Mouse (Mus musculus) heart, embryonic 12.5 days (tissue): ENCODE data around the gene Tnni3k. TPM values are rescaled to one million over a fixed set of nuclear protein-coding genes. Genes with fewer than 3 reads are reported as not detected.

ENCODE experiments used
- ATAC-seq: fragments of 200-750 bp; cut with Nextera tagmentation; 2 replicates; pipeline ENCODE4 v1.8.0; 2017; ENCODE audit warnings: moderate TSS enrichment, moderate library complexity; ENCODE audit not compliant: insufficient number of reproducible peaks, low FRiP score
- H3K27ac ChIP-seq: fragments of 300-500 bp; sonication (generic); 2 replicates; pipeline ENCODE4 v1.5.1; 2016; ENCODE audit warnings: mild to moderate bottlenecking, moderate library complexity; ENCODE audit not compliant: poor library complexity, severe bottlenecking
- H3K27me3 ChIP-seq: fragments of 300-500 bp; sonication (generic); replicated peaks from 2 replicates; pipeline ENCODE4 v1.6.1; 2016; ENCODE audit warnings: mild to moderate bottlenecking, moderate library complexity
- H3K36me3 ChIP-seq: fragments of 300-500 bp; sonication (generic); 2 replicates; pipeline ENCODE4 v1.6.1; 2016; ENCODE audit warnings: mild to moderate bottlenecking, moderate library complexity
- H3K4me1 ChIP-seq: fragments of 300-500 bp; sonication (generic); replicated peaks from 2 replicates; pipeline ENCODE4 v1.6.1; 2016; ENCODE audit warnings: mild to moderate bottlenecking
- H3K4me2 ChIP-seq: fragments of 300-500 bp; sonication (generic); 2 replicates; pipeline ENCODE4 v1.6.1; 2016; ENCODE audit warnings: mild to moderate bottlenecking, moderate library complexity
- H3K4me3 ChIP-seq: fragments of 300-500 bp; sonication (generic); 2 replicates; pipeline ENCODE4 v1.5.1; 2016; ENCODE audit warnings: mild to moderate bottlenecking
- H3K9ac ChIP-seq: fragments of 300-500 bp; sonication (generic); 2 replicates; pipeline ENCODE4 v1.6.1; 2016; ENCODE audit warnings: mild to moderate bottlenecking, moderate library complexity
- H3K9me3 ChIP-seq: fragments of 300-500 bp; sonication (generic); replicated peaks from 2 replicates; pipeline ENCODE4 v1.6.1; 2016; ENCODE audit warnings: mild to moderate bottlenecking, moderate library complexity
- WGBS: fragments of 180-500 bp; shearing (Covaris S2); methylation state at CpG from one replicate; pipeline ENCODE4 v1.1.7; 2016; 5-methylcytosine and 5-hydroxymethylcytosine counted together
- polyA plus RNA-seq: library from polyadenylated mRNA; unstranded; fragments of >200 nt; fragmentation: Nextera tagmentation; extraction: Ambion mirVana; gene quantifications from 2 replicates; pipeline ENCODE4 v1.2.1, GENCODE M21; 2016

Gene Tnni3k
- polyA plus RNA-seq, 1 experiment from 2014 or later = 43.5 TPM

GRCm38 (mm10) chr3:155039012-155039836, 16.0 kb downstream of the Tnni3k start:
- H3K9ac ChIP-seq = no peak overlapping the region
- no peaks in the 10 kb centered on the region for H3K9me3 ChIP-seq
- no peak for ATAC-seq
- no peak overlapping the region for H3K4me2 ChIP-seq
- WGBS = 13% methylated on average over 1 of the region's 1 CpGs
- no peak overlapping the region for H3K4me3 ChIP-seq
- peak overlapping the region; percentile 71 for H3K27ac ChIP-seq
- no peaks in the 10 kb centered on the region for H3K27me3 ChIP-seq
- peaks cover 32% of the 10 kb centered on the region for H3K4me1 ChIP-seq
- peaks cover 17% of the 10 kb centered on the region for H3K36me3 ChIP-seq

- Histone ChIP-seq H3K36me3 (peaks cover 30% of the 10 kb centered on the region), H3K9ac (no peak overlapping the region), H3K4me2 (no peak overlapping the region), H3K4me3 (no peak overlapping the region), H3K27me3 (no peaks in the 10 kb centered on the region), H3K27ac (no peak overlapping the region), H3K4me1 (peaks cover 6% of the 10 kb centered on the region), H3K9me3 (no peaks in the 10 kb centered on the region)
- 69% methylated on average over 7 of the region's 7 CpGs for WGBS
- ATAC-seq = no peak
Measured at GRCm38 (mm10) chr3:155034323-155034722, 20.9 kb downstream of the Tnni3k start.

- no peaks in the 10 kb centered on the region for H3K9me3 ChIP-seq
- ATAC-seq = no peak
- H3K4me2 ChIP-seq = no peak overlapping the region
- H3K4me3 ChIP-seq = no peak overlapping the region
- 81% methylated on average over 9 of the region's 9 CpGs for WGBS
- no peaks in the 10 kb centered on the region for H3K4me1 ChIP-seq
- no peaks in the 10 kb centered on the region for H3K27me3 ChIP-seq
- H3K36me3 ChIP-seq = peaks cover 21% of the 10 kb centered on the region
- H3K9ac ChIP-seq = no peak overlapping the region
- no peak overlapping the region for H3K27ac ChIP-seq
Measured at GRCm38 (mm10) chr3:155030200-155030599, 25.0 kb downstream of the Tnni3k start.

DNA sequence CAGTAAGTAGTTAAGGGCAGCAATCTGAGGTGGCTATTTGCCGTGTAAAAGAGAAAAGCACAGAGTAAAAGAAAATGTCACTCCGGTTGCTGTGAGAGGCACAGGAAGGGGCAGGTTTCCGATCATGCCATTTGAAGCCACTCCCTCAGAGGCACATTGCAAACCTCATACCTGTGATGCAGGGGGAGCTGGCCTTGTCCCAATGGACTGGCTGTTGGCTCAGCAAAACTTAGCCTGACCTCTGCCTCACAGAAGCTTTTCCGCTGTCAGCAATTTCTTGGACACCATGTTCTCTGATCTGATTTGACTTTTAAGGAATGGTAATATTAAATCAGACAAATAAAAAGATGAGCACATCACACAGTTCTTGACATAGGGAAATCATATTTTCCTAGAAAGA, 52.4 kb downstream of the Tnni3k start:
- WGBS = 73% methylated on average over 4 of the region's 4 CpGs

GRCm38 (mm10) chr3:155001056-155001455, 54.2 kb downstream of the Tnni3k start:
- Histone ChIP-seq H3K36me3 (0 out of 2 replicates have a peak, but pooled peaks cover 2% of the 10 kb centered on the region), H3K27me3 (no peaks in the 10 kb centered on the region), H3K4me1 (no peaks in the 10 kb centered on the region), H3K4me3 (no peak overlapping the region), H3K9me3 (no peaks in the 10 kb centered on the region), H3K9ac (no peak overlapping the region), H3K27ac (no peak overlapping the region), H3K4me2 (no peak overlapping the region)
- ATAC-seq = no peak

More for the DNA sequence above, 52.4 kb downstream of the Tnni3k start:
- no peak overlapping the region for H3K4me2 ChIP-seq
- H3K27ac ChIP-seq = no peak overlapping the region
- no peaks in the 10 kb centered on the region for H3K4me1 ChIP-seq
- no peak overlapping the region for H3K9ac ChIP-seq
- ATAC-seq = no peak
- no peaks in the 10 kb centered on the region for H3K36me3 ChIP-seq
- no peak overlapping the region for H3K4me3 ChIP-seq
- no peaks in the 10 kb centered on the region for H3K27me3 ChIP-seq
- H3K9me3 ChIP-seq = no peaks in the 10 kb centered on the region

GRCm38 (mm10) chr3:154992678-154993077, 62.5 kb downstream of the Tnni3k start:
- Histone ChIP-seq H3K4me1 (no peaks in the 10 kb centered on the region), H3K27ac (no peak overlapping the region)
- no peak for ATAC-seq

DNA sequence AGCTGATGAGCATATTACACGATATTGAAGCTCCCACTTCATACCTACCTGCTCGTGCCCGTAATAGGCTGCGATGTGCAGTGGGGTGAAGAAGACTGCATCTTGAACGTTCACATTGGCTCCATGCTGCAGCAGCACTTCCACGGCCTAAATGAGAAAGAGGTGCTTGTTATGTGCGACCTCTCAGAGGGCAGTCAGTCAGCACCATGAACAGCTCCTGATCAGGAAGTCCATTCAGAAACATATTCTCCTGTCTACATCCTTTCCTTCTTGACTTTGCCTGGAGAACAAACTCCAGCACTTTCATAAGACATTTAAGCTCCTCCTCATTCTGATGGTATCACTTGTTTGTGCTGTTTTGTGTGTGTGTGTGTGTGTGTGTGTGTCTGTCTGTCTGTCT, 76.1 kb downstream of the Tnni3k start:
- Histone ChIP-seq H3K4me3 (no peak overlapping the region), H3K9me3 (no peaks in the 10 kb centered on the region; the same call in 1 of the 2 replicates), H3K36me3 (peaks cover 15% of the 10 kb centered on the region), H3K27me3 (no peaks in the 10 kb centered on the region), H3K9ac (no peak overlapping the region), H3K4me2 (no peak overlapping the region), H3K27ac (no peak overlapping the region), H3K4me1 (no peaks in the 10 kb centered on the region)
- ATAC-seq = no peak
- 75% methylated on average over 7 of the region's 7 CpGs for WGBS

More at GRCm38 (mm10) chr3:154992678-154993077, 62.5 kb downstream of the Tnni3k start:
- no peak overlapping the region for H3K4me3 ChIP-seq
- H3K27me3 ChIP-seq = no peaks in the 10 kb centered on the region
- no peak overlapping the region for H3K9ac ChIP-seq
- H3K4me2 ChIP-seq = no peak overlapping the region
- H3K9me3 ChIP-seq = 0 out of 2 replicates have a peak, but pooled peaks cover 2% of the 10 kb centered on the region
- H3K36me3 ChIP-seq = peaks cover 12% of the 10 kb centered on the region

- Histone ChIP-seq H3K9me3 (no peaks in the 10 kb centered on the region), H3K4me3 (no peak overlapping the region), H3K4me2 (no peak overlapping the region), H3K4me1 (no peaks in the 10 kb centered on the region), H3K36me3 (peaks cover 7% of the 10 kb centered on the region; the same call in 1 of the 2 replicates), H3K27me3 (no peaks in the 10 kb centered on the region), H3K9ac (no peak overlapping the region), H3K27ac (no peak overlapping the region)
- no peak for ATAC-seq
- WGBS = 84% methylated on average over 1 of the region's 1 CpGs
Measured at GRCm38 (mm10) chr3:154971626-154972025, 83.6 kb downstream of the Tnni3k start.

DNA sequence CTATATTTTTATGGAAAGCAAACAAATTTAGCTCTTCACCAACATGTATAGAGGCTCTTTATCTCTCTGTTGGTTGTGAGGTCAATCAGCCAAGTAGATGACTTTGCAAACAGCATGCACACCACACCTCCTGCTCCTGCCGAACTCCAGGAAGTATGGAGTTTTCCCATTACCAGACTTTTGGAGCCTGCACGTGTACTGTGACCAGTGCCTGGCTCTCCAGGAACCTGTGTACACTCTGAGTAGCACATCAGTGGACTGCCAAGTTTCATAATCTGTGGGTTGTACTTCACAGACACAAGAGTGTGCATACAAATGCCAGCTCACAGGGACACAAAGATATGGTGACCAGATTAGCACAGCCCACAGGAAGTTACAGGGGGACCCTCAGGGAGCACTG, 84.2 kb downstream of the Tnni3k start:
- no peak for ATAC-seq
- no peaks in the 10 kb centered on the region for H3K27me3 ChIP-seq
- H3K9ac ChIP-seq = no peak overlapping the region
- H3K36me3 ChIP-seq = peaks cover 7% of the 10 kb centered on the region; the same call in 1 of the 2 replicates
- H3K9me3 ChIP-seq = no peaks in the 10 kb centered on the region
- WGBS = 61% methylated on average over 2 of the region's 2 CpGs
- H3K4me1 ChIP-seq = no peaks in the 10 kb centered on the region
- no peak overlapping the region for H3K4me2 ChIP-seq
- H3K27ac ChIP-seq = no peak overlapping the region
- H3K4me3 ChIP-seq = no peak overlapping the region

DNA sequence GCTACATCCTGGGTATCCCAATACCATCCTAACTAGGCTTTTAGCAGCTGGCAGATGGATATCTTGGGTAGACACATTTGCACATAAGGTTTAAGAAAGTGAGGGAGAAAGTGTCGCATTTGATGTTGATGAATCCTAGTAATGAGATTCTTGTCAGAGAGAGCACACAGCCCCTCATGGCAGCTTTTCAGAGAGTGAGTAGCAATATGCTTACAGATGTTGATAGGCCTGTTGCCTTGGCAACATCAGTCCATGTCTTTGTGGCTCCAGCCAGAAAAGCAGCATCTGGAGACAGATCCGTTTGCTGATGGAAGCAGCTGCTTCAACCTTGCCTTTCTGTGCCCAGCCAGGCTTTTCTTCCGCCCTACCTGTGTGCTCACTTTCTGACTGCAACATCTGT, 93.9 kb downstream of the Tnni3k start:
- no peak overlapping the region for H3K27ac ChIP-seq
- H3K9ac ChIP-seq = no peak overlapping the region
- H3K4me2 ChIP-seq = no peak overlapping the region
- ATAC-seq = no peak
- no peaks in the 10 kb centered on the region for H3K9me3 ChIP-seq
- 81% methylated on average over 3 of the region's 3 CpGs for WGBS
- H3K4me3 ChIP-seq = no peak overlapping the region
- no peaks in the 10 kb centered on the region for H3K27me3 ChIP-seq
- no peaks in the 10 kb centered on the region for H3K4me1 ChIP-seq
- peaks cover 63% of the 10 kb centered on the region for H3K36me3 ChIP-seq

- Histone ChIP-seq H3K4me3 (no peak overlapping the region), H3K4me1 (no peaks in the 10 kb centered on the region), H3K27me3 (no peaks in the 10 kb centered on the region), H3K4me2 (no peak overlapping the region), H3K27ac (no peak overlapping the region), H3K9ac (no peak overlapping the region), H3K9me3 (no peaks in the 10 kb centered on the region), H3K36me3 (peaks cover 29% of the 10 kb centered on the region)
- ATAC-seq = no peak
- WGBS = 63% methylated on average over 2 of the region's 2 CpGs
Measured at GRCm38 (mm10) chr3:154953088-154953487, 102.1 kb downstream of the Tnni3k start.

DNA sequence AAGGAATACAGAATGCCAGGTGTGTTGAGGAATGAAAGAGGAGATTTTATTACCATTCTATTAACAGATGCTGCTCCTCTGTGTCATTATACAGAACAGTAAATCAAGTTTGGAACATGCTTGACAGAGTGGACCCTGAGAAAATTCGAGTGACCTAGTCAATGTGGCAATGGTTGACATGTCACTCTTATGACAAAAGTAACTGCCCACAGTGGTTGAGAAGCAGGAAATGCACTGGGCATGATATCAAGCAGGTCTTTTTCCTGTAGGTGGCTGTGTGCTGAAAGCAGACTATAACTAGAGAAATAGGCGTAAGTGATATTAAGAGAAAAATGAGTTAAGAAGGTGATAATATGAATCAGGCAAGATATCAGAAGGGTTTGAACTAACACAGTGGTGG, 105.7 kb downstream of the Tnni3k start:
- no peak for ATAC-seq

More for the DNA sequence above, 105.7 kb downstream of the Tnni3k start:
- Histone ChIP-seq H3K4me2 (no peak overlapping the region), H3K4me1 (no peaks in the 10 kb centered on the region), H3K27ac (no peak overlapping the region), H3K27me3 (no peaks in the 10 kb centered on the region), H3K9me3 (no peaks in the 10 kb centered on the region), H3K9ac (no peak overlapping the region), H3K4me3 (no peak overlapping the region), H3K36me3 (peaks cover 16% of the 10 kb centered on the region; the same call in 1 of the 2 replicates)
- WGBS = 63% methylated on average over 2 of the region's 2 CpGs
